Mouse (Mus musculus) neutrophil, adult 59 days (primary cell): ENCODE data around the gene Actrt2. TPM values are rescaled to one million over a fixed set of nuclear protein-coding genes. Genes with fewer than 3 reads are reported as not detected.

Source experiments
- total RNA-seq, 2 experiments: library from RNA; stranded (reverse); gene quantifications; 1 replicate in 1 of 2; 2 replicates in 1 of 2; pipeline ENCODE4 v1.2.4; 2023

The Actrt2 gene
- total RNA-seq, result not detected

GRCm38 (mm10) chr4:154667767-154668166 is at the start of gene Actrt2:
Gene Actrt2, minus strand, starts transcription at chr4:154667867.

GRCm38 (mm10) chr4:154636721-154637311 is 30.9 kb downstream of the Actrt2 start, which contains the start of gene Prdm16:
Gene Prdm16, minus strand, starts transcription at chr4:154636873.

Other genes with a start within 250 kb of the Actrt2 start
- under 1 TPM; 0.80 to 0.88 TPM for gene Prdm16, start 31.0 kb downstream of the Actrt2 start, total RNA-seq
- gene Ttc34, start 169.6 kb upstream of the Actrt2 start, total RNA-seq, result not detected
- gene Mmel1, start 201.7 kb upstream of the Actrt2 start, total RNA-seq, result under 1 TPM in 1 of 2 experiments, not detected in 1; 0.42 TPM
- 1 to 10 TPM; 2.5 to 3.7 TPM for gene Fam213b, start 231.3 kb upstream of the Actrt2 start, total RNA-seq